Mouse (Mus musculus) stomach, embryonic 15.5 days (tissue): ENCODE measurements around the gene Lingo3. TPM values are rescaled to one million over a fixed set of nuclear protein-coding genes. Genes with fewer than 3 reads are reported as not detected.

Experiments used
- ATAC-seq: fragments of 200-750 bp; cut with Nextera tagmentation; 2 replicates; pipeline ENCODE4 v1.8.0; 2017; ENCODE audit warnings: low read depth, moderate number of reproducible peaks, moderate TSS enrichment; ENCODE audit not compliant: insufficient read depth, low FRiP score
- H3K27ac ChIP-seq: fragments of 300-500 bp; sonication (generic); 2 replicates; pipeline ENCODE4 v1.5.1; 2015; ENCODE audit warnings: mild to moderate bottlenecking, inconsistent platforms
- H3K27me3 ChIP-seq: fragments of 300-500 bp; sonication (generic); replicated peaks from 2 replicates; pipeline ENCODE4 v1.6.1; 2015; ENCODE audit warnings: inconsistent platforms
- H3K36me3 ChIP-seq: fragments of 300-500 bp; sonication (generic); 2 replicates; pipeline ENCODE4 v1.6.1; 2015; ENCODE audit warnings: inconsistent platforms
- H3K4me1 ChIP-seq: fragments of 300-500 bp; sonication (generic); 2 replicates; pipeline ENCODE4 v1.6.1; 2015; ENCODE audit warnings: inconsistent platforms
- H3K4me2 ChIP-seq: fragments of 300-500 bp; sonication (generic); 2 replicates; pipeline ENCODE4 v1.6.1; 2015; ENCODE audit warnings: mild to moderate bottlenecking, inconsistent platforms
- H3K4me3 ChIP-seq: fragments of 300-500 bp; sonication (generic); replicated peaks from 2 replicates; pipeline ENCODE4 v1.5.1; 2015; ENCODE audit warnings: inconsistent platforms
- H3K9ac ChIP-seq: fragments of 300-500 bp; sonication (generic); 2 replicates; pipeline ENCODE4 v1.6.1; 2015; ENCODE audit warnings: inconsistent platforms
- H3K9me3 ChIP-seq: fragments of 300-500 bp; sonication (generic); 2 replicates; pipeline ENCODE4 v1.6.1; 2016; ENCODE audit warnings: inconsistent platforms
- WGBS: fragments of 180-500 bp; shearing (Covaris S2); methylation state at CpG from one replicate; pipeline ENCODE4 v1.1.7; 2015; 5-methylcytosine and 5-hydroxymethylcytosine counted together
- polyA plus RNA-seq: library from polyadenylated mRNA; unstranded; fragments of >200 nt; fragmentation: Nextera tagmentation; extraction: Ambion mirVana; gene quantifications from 2 replicates; pipeline ENCODE4 v1.2.1, GENCODE M21; 2015

Lingo3 gene
- polyA plus RNA-seq, 1 experiment from 2014 or later = 0.24 TPM

DNA sequence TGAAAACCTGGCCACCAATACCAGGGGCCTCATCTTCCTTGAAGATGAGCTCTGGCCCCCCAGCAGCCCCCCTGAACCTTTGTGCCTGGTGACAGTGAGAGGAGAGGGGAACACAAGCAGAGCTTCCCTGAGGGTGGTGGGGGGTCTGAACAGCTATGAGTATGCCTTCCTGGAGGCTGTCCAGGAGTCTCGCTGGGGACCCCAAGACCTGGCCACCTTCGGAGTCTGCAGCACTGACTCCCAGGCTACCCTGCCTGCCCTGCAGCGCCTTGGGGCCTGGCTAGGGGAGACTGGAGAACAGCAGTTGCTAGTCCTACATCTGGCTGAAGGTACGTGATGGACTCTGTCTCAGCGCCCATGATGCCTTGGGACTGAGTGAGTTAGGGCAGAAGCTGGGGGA lies 38.5 kb downstream of the Lingo3 start:
- no peak for ATAC-seq
- WGBS = 67% methylated on average over 5 of the region's 5 CpGs
- Histone ChIP-seq H3K4me1 (peaks cover 45% of the 10 kb centered on the region), H3K4me3 (no peak overlapping the region), H3K27ac (no peak overlapping the region), H3K36me3 (peaks cover 42% of the 10 kb centered on the region), H3K9me3 (no peaks in the 10 kb centered on the region), H3K9ac (no peak overlapping the region), H3K4me2 (no peak overlapping the region), H3K27me3 (peaks cover 18% of the 10 kb centered on the region; the same call in 1 of the 2 replicates)

- Histone ChIP-seq H3K4me3 (no peak within 1 kb of the TSS), H3K27me3 (peaks cover 15% of the 10 kb centered on the region; the same call in 1 of the 2 replicates), H3K27ac (no peak within 1 kb of the TSS), H3K4me1 (peaks cover 46% of the 10 kb centered on the region), H3K9ac (no peak within 1 kb of the TSS), H3K9me3 (no peaks in the 10 kb centered on the region), H3K4me2 (no peak within 1 kb of the TSS; the same call in 1 of the 2 replicates), H3K36me3 (peaks cover 42% of the 10 kb centered on the region)
- WGBS = 67% methylated on average over 6 of the region's 6 CpGs
- ATAC-seq = no peak
Observed at GRCm38 (mm10) chr10:80804916-80805315, 38.9 kb downstream of the Lingo3 start, which contains the start of gene Amh. TSS of gene Amh (plus strand) at chr10:80805243.

DNA sequence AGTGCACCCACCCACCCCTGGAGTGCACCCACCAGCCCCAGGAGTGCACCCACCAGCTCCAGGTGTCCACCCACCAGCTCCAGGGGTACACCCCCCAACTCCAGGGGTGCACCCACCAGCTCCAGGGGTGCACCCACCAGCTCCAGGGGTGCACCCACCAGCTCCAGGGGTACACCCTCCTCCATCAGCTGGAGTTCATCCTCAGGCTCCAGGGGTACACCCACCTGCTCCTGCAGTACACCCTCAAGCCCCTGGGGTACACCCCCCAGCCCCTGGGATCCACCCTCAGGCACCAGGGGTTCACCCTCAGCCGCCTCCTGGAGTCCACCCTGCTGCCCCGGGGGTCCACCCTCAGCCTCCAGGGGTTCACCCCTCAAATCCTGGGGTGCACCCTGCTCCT lies 39.5 kb downstream of the Lingo3 start:
- peaks cover 14% of the 10 kb centered on the region; the same call in 1 of the 2 replicates for H3K27me3 ChIP-seq
- no peak overlapping the region for H3K4me3 ChIP-seq
- ATAC-seq = no peak
- no peak overlapping the region for H3K27ac ChIP-seq
- no peak overlapping the region for H3K9ac ChIP-seq
- peaks cover 42% of the 10 kb centered on the region for H3K36me3 ChIP-seq
- no peaks in the 10 kb centered on the region for H3K9me3 ChIP-seq
- H3K4me2 ChIP-seq = no peak overlapping the region
- 91% methylated on average over 2 of the region's 2 CpGs for WGBS
- H3K4me1 ChIP-seq = peaks cover 49% of the 10 kb centered on the region

DNA sequence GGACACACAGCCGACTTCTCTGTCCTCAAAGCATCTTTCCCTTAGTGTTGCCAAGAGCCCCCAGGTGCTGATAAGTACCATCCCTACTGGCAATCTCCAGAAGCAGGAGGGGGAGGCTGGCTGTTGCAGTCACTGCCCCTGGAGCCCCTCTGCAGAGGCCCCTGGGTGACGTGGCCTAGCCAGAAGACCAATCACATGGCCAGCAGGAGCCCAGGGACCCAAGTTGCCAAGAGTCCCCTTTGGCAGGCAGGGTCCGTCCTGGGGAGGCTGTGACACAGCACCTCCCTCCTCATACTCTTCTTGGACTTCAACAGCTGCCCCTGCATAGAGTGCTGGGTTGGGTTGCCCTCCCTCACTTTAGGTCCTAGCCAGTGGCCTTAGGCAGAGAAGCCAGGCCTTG lies 40.8 kb downstream of the Lingo3 start:
- Histone ChIP-seq H3K27ac (no peak overlapping the region), H3K36me3 (peaks cover 42% of the 10 kb centered on the region), H3K27me3 (peaks cover 1% of the 10 kb centered on the region; the same call in 1 of the 2 replicates), H3K4me2 (no peak overlapping the region), H3K4me3 (no peak overlapping the region), H3K9me3 (no peaks in the 10 kb centered on the region), H3K4me1 (peaks cover 35% of the 10 kb centered on the region), H3K9ac (no peak overlapping the region)
- WGBS = 78% methylated on average over 3 of the region's 3 CpGs
- ATAC-seq = no peak

GRCm38 (mm10) chr10:80802204-80802912 lies 41.5 kb downstream of the Lingo3 start:
- ATAC-seq = no peak
- Histone ChIP-seq H3K36me3 (peaks cover 42% of the 10 kb centered on the region), H3K9me3 (no peaks in the 10 kb centered on the region), H3K4me1 (peaks cover 30% of the 10 kb centered on the region), H3K4me2 (no peak overlapping the region), H3K27ac (no peak overlapping the region), H3K4me3 (no peak overlapping the region), H3K9ac (no peak overlapping the region), H3K27me3 (no peaks in the 10 kb centered on the region)
- WGBS = 90% methylated on average over 10 of the region's 10 CpGs

- no peak for ATAC-seq
- Histone ChIP-seq H3K4me2 (peak overlapping the region; percentile 81), H3K9me3 (no peaks in the 10 kb centered on the region), H3K27ac (peak overlapping the region; percentile 99), H3K4me1 (peaks cover 20% of the 10 kb centered on the region), H3K27me3 (no peaks in the 10 kb centered on the region), H3K36me3 (peaks cover 47% of the 10 kb centered on the region), H3K4me3 (peak overlapping the region; percentile 79), H3K9ac (peak overlapping the region; percentile 97)
- under 1% methylated on average over 18 of the region's 18 CpGs for WGBS
Observed at GRCm38 (mm10) chr10:80799070-80799566, 44.7 kb downstream of the Lingo3 start.

DNA sequence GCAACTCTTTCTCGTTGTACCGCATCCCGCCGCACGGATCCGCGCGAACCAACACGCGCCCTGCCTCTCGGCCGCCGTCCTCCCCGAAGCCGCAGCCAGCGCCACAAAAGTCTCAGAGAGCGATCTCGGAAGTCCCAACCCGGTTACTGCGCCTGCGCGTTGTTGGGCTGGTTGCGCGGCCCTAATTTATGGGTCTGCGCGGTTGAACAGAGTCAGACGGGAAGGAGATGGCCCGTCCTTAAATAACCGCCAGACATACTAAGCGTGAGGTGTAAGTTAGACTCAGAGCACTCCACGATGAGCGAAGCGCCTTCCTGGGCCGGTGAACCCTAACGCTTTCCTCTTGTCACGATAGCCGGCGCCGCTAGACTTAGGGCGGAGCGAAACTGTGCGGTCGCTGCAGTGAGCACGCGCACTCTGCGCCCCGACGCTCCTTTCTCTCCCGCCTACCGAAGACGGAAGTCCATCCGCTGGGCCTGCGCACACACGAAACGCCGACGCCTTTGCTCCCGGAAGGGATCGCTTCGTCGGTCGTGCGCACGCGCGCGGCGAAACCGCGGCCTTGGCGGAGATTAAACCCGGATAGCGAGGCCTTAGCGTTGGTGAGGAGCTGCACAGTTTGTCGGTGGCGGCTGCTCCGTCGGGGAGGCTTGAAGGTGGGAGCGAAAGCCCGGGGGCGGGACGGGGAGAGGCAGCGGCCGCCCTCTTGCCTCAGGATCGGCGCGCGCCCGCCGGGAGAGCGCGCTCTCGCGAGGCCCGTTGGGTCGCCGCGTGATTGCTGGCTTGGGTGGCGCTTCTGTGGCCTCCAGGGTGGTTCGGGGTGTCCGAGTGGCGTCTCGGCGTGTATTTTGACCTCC lies 45.5 kb downstream of the Lingo3 start, which contains the start of the genes Sf3a2 and Plekhj1:
TSS of gene Sf3a2 (plus strand) at position 49 of the 857 bp plus-strand sequence.
TSS of gene Plekhj1 (minus strand) at position 477 of the 857 bp plus-strand sequence.
- Histone ChIP-seq H3K9me3 (no peaks in the 10 kb centered on the region), H3K27ac (peak within 1 kb of the TSS; percentile 99), H3K36me3 (peaks cover 41% of the 10 kb centered on the region), H3K4me1 (peaks cover 20% of the 10 kb centered on the region), H3K4me2 (peak within 1 kb of the TSS; percentile 84), H3K9ac (peak within 1 kb of the TSS; percentile 97), H3K4me3 (peak within 1 kb of the TSS; percentile 79), H3K27me3 (no peaks in the 10 kb centered on the region)
- under 1% methylated on average over 104 of the region's 104 CpGs for WGBS
- peak; percentile 92 for ATAC-seq

DNA sequence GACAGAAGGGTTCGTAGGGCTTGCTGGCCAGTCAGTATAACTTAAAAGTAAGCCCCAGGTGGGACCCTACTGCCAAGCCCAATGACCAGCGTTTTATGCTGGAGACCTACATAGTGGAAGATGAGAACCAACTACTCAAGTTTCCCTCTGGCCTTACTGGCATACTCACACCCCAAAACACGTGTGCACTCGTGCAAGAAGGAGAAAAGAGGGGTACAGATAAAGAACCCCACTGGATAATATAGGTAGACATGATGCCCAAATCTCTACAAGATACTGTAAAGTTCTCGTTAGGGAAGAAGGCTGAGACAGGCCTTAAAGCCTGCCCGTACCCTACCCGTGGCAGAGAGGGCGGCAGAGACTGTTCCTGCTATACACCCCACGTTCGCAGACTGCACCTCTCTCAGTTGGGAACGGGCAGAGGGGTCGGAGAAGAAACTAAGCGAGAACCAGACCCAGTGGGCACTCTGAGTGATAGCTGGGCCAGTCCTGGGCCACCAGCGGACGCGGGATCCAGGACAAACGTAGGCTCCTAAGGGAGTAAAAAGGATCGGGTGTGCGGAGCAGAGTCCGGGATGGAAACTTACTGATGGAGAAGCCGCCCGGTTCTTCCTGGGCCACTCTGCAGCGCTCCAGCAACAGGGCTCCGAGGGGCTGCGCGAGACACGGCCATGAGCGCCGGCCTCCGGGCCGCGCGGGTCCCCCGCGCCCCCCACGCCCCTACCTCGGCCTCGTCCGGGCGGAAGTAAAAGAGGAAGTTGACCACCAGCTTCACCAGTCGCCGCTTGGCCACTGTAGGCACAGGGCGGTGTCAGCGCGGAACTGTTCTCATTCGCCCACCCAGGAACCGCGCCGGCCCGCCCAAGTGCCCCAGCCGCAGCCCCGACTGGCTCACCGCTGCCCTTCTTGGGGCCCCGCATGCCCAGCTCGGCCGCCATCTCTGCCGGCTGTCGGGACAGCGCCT lies 46.4 kb downstream of the Lingo3 start:
- peak; percentile 70 for ATAC-seq
- peak overlapping the region; percentile 84 for H3K4me2 ChIP-seq
- 1% methylated on average over 59 of the region's 59 CpGs for WGBS
- H3K4me3 ChIP-seq = peak overlapping the region; percentile 79
- no peaks in the 10 kb centered on the region for H3K9me3 ChIP-seq
- H3K4me1 ChIP-seq = peaks cover 21% of the 10 kb centered on the region
- H3K27me3 ChIP-seq = no peaks in the 10 kb centered on the region
- H3K36me3 ChIP-seq = peaks cover 35% of the 10 kb centered on the region
- H3K9ac ChIP-seq = peak overlapping the region; percentile 84
- peak overlapping the region; percentile 99 for H3K27ac ChIP-seq

- peaks cover 30% of the 10 kb centered on the region for H3K36me3 ChIP-seq
- peak overlapping the region; percentile 79 for H3K4me3 ChIP-seq
- no peak overlapping the region for H3K9ac ChIP-seq
- ATAC-seq = no peak
- H3K27me3 ChIP-seq = no peaks in the 10 kb centered on the region
- 82% methylated on average over 9 of the region's 9 CpGs for WGBS
- peak overlapping the region; percentile 84 for H3K4me2 ChIP-seq
- no peaks in the 10 kb centered on the region for H3K9me3 ChIP-seq
- H3K4me1 ChIP-seq = peaks cover 27% of the 10 kb centered on the region
- H3K27ac ChIP-seq = no peak overlapping the region
Observed at GRCm38 (mm10) chr10:80796307-80796848, 47.5 kb downstream of the Lingo3 start.

- Histone ChIP-seq H3K4me3 (no peak overlapping the region), H3K27ac (no peak overlapping the region), H3K9me3 (no peaks in the 10 kb centered on the region), H3K27me3 (no peaks in the 10 kb centered on the region), H3K4me2 (no peak overlapping the region), H3K36me3 (peaks cover 40% of the 10 kb centered on the region), H3K9ac (no peak overlapping the region), H3K4me1 (peaks cover 20% of the 10 kb centered on the region)
- no peak for ATAC-seq
- 87% methylated on average over 8 of the region's 8 CpGs for WGBS
Observed at GRCm38 (mm10) chr10:80794750-80795149, 49.1 kb downstream of the Lingo3 start.

- H3K9ac ChIP-seq = no peak overlapping the region
- peaks cover 17% of the 10 kb centered on the region for H3K4me1 ChIP-seq
- H3K36me3 ChIP-seq = peaks cover 48% of the 10 kb centered on the region
- H3K9me3 ChIP-seq = no peaks in the 10 kb centered on the region
- H3K4me3 ChIP-seq = no peak overlapping the region
- H3K27ac ChIP-seq = no peak overlapping the region
- no peak overlapping the region for H3K4me2 ChIP-seq
- no peak for ATAC-seq
- H3K27me3 ChIP-seq = no peaks in the 10 kb centered on the region
- WGBS = 71% methylated on average over 4 of the region's 4 CpGs
Observed at GRCm38 (mm10) chr10:80793803-80794202, 50.0 kb downstream of the Lingo3 start.
